ENCODE assay signal across 11 mouse cellular contexts in genomic region chr13:101753639-101754038, GRCm38 (mm10). TPM values are rescaled to one million over a fixed set of nuclear protein-coding genes. Genes with fewer than 3 reads are reported as not detected.
DNase-seq lines count a peak whose midpoint lies in the region; ATAC-seq and TF ChIP-seq lines count a peak whose summit lies in the region.
"Had no signal": no experiment of that assay in that cellular context is flagged by ENCODE, and none has a peak within 500 bp of the region (broad histone marks: within the 10 kb centered on the region; RNA-seq: fewer than 3 reads in every experiment).

No protein-coding gene starts in this region.

- peak; percentile 99 for ATAC-seq in intestine, postnatal 0 days
- ATAC-seq in lung, postnatal 0 days, result peak; percentile 99
- ATAC-seq in forebrain, postnatal 0 days, result no peak

- H3K9ac ChIP-seq in heart, adult 2 months (ENCODE audit: low read depth, low read length), result no peak overlapping the region
- H3K9ac ChIP-seq in intestine, postnatal 0 days (ENCODE audit: low read depth, low read length), result no peak overlapping the region
- H3K9ac ChIP-seq in lung, postnatal 0 days (replicated peaks; ENCODE audit: low read depth), result no peak overlapping the region
- H3K9ac ChIP-seq in forebrain, postnatal 0 days, result no peak overlapping the region

- H3K4me3 ChIP-seq in heart, adult 2 months, result no peak overlapping the region
- no peak overlapping the region for H3K4me3 ChIP-seq in C2C12 (ENCODE audit: insufficient read depth, poor library complexity, severe bottlenecking)
- H3K4me3 ChIP-seq in intestine, postnatal 0 days (ENCODE audit: low read depth, low read length), result no peak overlapping the region
- H3K4me3 ChIP-seq in lung, postnatal 0 days (ENCODE audit: low read depth, low read length), result no peak overlapping the region
- H3K4me3 ChIP-seq in forebrain, postnatal 0 days (ENCODE audit: low read depth, low read length), result no peak overlapping the region
- H3K4me3 ChIP-seq: erythroblast, embryonic 14.5 days had no signal

- H3K27me3 ChIP-seq in heart, adult 2 months (ENCODE audit: control insufficient read depth, insufficient read depth, low read length), result no peaks in the 10 kb centered on the region
- no peaks in the 10 kb centered on the region for H3K27me3 ChIP-seq in C2C12 (ENCODE audit: control insufficient read depth, insufficient read depth, insufficient read length)
- H3K27me3 ChIP-seq in intestine, postnatal 0 days (replicated peaks; ENCODE audit: control insufficient read depth, insufficient read depth, low read length), result 0 out of 2 replicates have a peak, but pooled peaks cover 2% of the 10 kb centered on the region
- H3K27me3 ChIP-seq in lung, postnatal 0 days (replicated peaks; ENCODE audit: insufficient read depth, low read length), result no peaks in the 10 kb centered on the region
- no peaks in the 10 kb centered on the region for H3K27me3 ChIP-seq in forebrain, postnatal 0 days (ENCODE audit: insufficient read depth, low read length)

- peak; percentile 93 for TF ChIP-seq EP300 in heart, adult 2 months (IDR thresholded peaks at IDR 0.05; ENCODE audit: insufficient read depth, low read depth, low read length)
- TF ChIP-seq EP300 in lung, postnatal 0 days (IDR thresholded peaks at IDR 0.05), result peak; percentile 24; the same call in 1 of the 2 replicates

- H3K36me3 ChIP-seq in heart, adult 2 months (ENCODE audit: control insufficient read depth, insufficient read depth, low read length), result peaks cover 71% of the 10 kb centered on the region
- H3K36me3 ChIP-seq in C2C12 (ENCODE audit: control insufficient read depth, insufficient read depth), result peaks cover 27% of the 10 kb centered on the region
- H3K36me3 ChIP-seq in intestine, postnatal 0 days (ENCODE audit: control insufficient read depth, insufficient read depth), result peaks cover 37% of the 10 kb centered on the region
- peaks cover 17% of the 10 kb centered on the region; the same call in 1 of the 2 replicates for H3K36me3 ChIP-seq in lung, postnatal 0 days (ENCODE audit: insufficient read depth, low read length)
- peaks cover 22% of the 10 kb centered on the region for H3K36me3 ChIP-seq in forebrain, postnatal 0 days (ENCODE audit: insufficient read depth)

- H3K79me2 ChIP-seq in heart, adult 2 months (replicated peaks; ENCODE audit: control insufficient read depth, insufficient read depth, low read length), result peaks cover 9% of the 10 kb centered on the region
- peaks cover 95% of the 10 kb centered on the region for H3K79me2 ChIP-seq in C2C12 (ENCODE audit: control insufficient read depth, insufficient read depth)

- intact Hi-C loops in heart, adult 2 months (cut with DNase I), result no loop called here
- intact Hi-C loops in heart, postnatal 36 days (cut with DNase I), result no loop called here
- intact Hi-C loops in left cerebral cortex, postnatal 4 days (cut with DNase I), result no loop called here

- H3K4me2 ChIP-seq in intestine, postnatal 0 days (replicated peaks; ENCODE audit: low read depth), result peak overlapping the region; percentile 38; the same call in 1 of the 2 replicates
- H3K4me2 ChIP-seq in lung, postnatal 0 days (replicated peaks; ENCODE audit: low read depth, low read length), result no peak overlapping the region
- H3K4me2 ChIP-seq in forebrain, postnatal 0 days (ENCODE audit: low read depth), result no peak overlapping the region

- DNase-seq in heart, adult 2 months, result peak in 1 of 2 experiments; percentile 61
- DNase-seq in heart, postnatal 36 days, result no peak
- peak; percentile 90 for DNase-seq in lung, postnatal 0 days (ENCODE audit: low spot score)
- DNase-seq in left cerebral cortex, postnatal 4 days, result no peak
- no peak for DNase-seq in forebrain, postnatal 0 days
- no peak for DNase-seq in ovary, adult 18-20 months (ENCODE audit: low spot score)
- DNase-seq: cerebellum, adult 2 months; gastrocnemius, postnatal 25 days had no signal

- H3K4me1 ChIP-seq in heart, adult 2 months (ENCODE audit: control insufficient read depth, insufficient read depth, low read length), result peaks cover 47% of the 10 kb centered on the region
- peaks cover 20% of the 10 kb centered on the region; the same call in 1 of the 2 replicates for H3K4me1 ChIP-seq in intestine, postnatal 0 days (replicated peaks; ENCODE audit: control insufficient read depth, insufficient read depth, low read length)
- peaks cover 30% of the 10 kb centered on the region for H3K4me1 ChIP-seq in lung, postnatal 0 days (ENCODE audit: insufficient read depth, low read depth, low read length)
- H3K4me1 ChIP-seq in forebrain, postnatal 0 days (ENCODE audit: insufficient read depth), result peaks cover 6% of the 10 kb centered on the region; the same call in 1 of the 2 replicates

- no peak overlapping the region for H3ac ChIP-seq in C2C12 (ENCODE audit: control insufficient read depth, insufficient read length, low read depth)

- TF ChIP-seq POLR2A in heart, adult 2 months (IDR thresholded peaks at IDR 0.05; ENCODE audit: insufficient read depth, low read depth, low read length), result no peak

- WGBS in heart, adult 2 months, result 64% methylated on average over 6 of the region's 6 CpGs
- 47% methylated on average over 6 of the region's 6 CpGs for WGBS in intestine, postnatal 0 days
- WGBS in lung, postnatal 0 days, result 54% methylated on average over 6 of the region's 6 CpGs
- 82% methylated on average over 6 of the region's 6 CpGs for WGBS in forebrain, postnatal 0 days

- H3K79me3 ChIP-seq in C2C12 (ENCODE audit: low read depth), result peaks cover 57% of the 10 kb centered on the region

- peak overlapping the region; percentile 26; the same call in 1 of the 2 replicates for H3K27ac ChIP-seq in heart, adult 2 months
- H3K27ac ChIP-seq in intestine, postnatal 0 days (ENCODE audit: low read depth, low read length), result peak overlapping the region; percentile 41; the same call in 1 of the 2 replicates
- peak overlapping the region; percentile 48 for H3K27ac ChIP-seq in lung, postnatal 0 days (ENCODE audit: low read length)
- H3K27ac ChIP-seq in forebrain, postnatal 0 days (ENCODE audit: low read depth, low read length), result no peak overlapping the region

- H3K9me3 ChIP-seq in intestine, postnatal 0 days (ENCODE audit: control insufficient read depth), result no peaks in the 10 kb centered on the region
- no peaks in the 10 kb centered on the region for H3K9me3 ChIP-seq in lung, postnatal 0 days (ENCODE audit: low read length)
- H3K9me3 ChIP-seq in forebrain, postnatal 0 days (ENCODE audit: low read length), result no peaks in the 10 kb centered on the region

- TF ChIP-seq CTCF in heart, adult 2 months (IDR thresholded peaks at IDR 0.05), result no peak
- TF ChIP-seq CTCF in C2C12 (IDR thresholded peaks at IDR 0.05; ENCODE audit: control insufficient read depth, insufficient read depth, insufficient read length), result no peak
- TF ChIP-seq CTCF in intestine, postnatal 0 days (IDR thresholded peaks at IDR 0.05; ENCODE audit: low read depth), result no peak
- TF ChIP-seq CTCF in lung, postnatal 0 days (IDR thresholded peaks at IDR 0.05), result no peak
- no peak for TF ChIP-seq CTCF in forebrain, postnatal 0 days (IDR thresholded peaks at IDR 0.05; ENCODE audit: low read depth)

TF ChIP-seq in C2C12, 6 proteins besides CTCF, POLR2A, EP300 and RAD21:
- TF ChIP-seq USF1 (IDR thresholded peaks at IDR 0.05; ENCODE audit: low read depth), result peak; percentile 72
- no peak for TF ChIP-seq MAX (IDR thresholded peaks at IDR 0.05)
- peak; percentile 7 for TF ChIP-seq MYOD1 (IDR thresholded peaks at IDR 0.05; ENCODE audit: control insufficient read depth, insufficient read length, low read depth)
- TF ChIP-seq MYOG (IDR thresholded peaks at IDR 0.05; ENCODE audit: control insufficient read depth, extremely low read depth, insufficient read length), result no peak
- no peak for TF ChIP-seq CEBPB (IDR thresholded peaks at IDR 0.05; ENCODE audit: low read depth)
- no peak for TF ChIP-seq FOSL1 (IDR thresholded peaks at IDR 0.05; ENCODE audit: insufficient read depth, low read length, poor library complexity, severe bottlenecking)

RNA-seq across cellular contexts. Expression of gene Pik3r1, which starts 14.4 kb away (rescaled TPM):
- 100 to 1,000 TPM; 111 to 132 TPM for total RNA-seq in heart, adult 2 months (2021)
- polyA plus RNA-seq in heart, adult 2 months (2012; rRNA removed), result 23.7 and 41.4 TPM in 2 replicates
- 100 to 1,000 TPM; 102 to 142 TPM for total RNA-seq in heart, postnatal 36 days (2021)
- 7.3 TPM for polyA plus RNA-seq in C2C12 (2012; fragmentation: generic; extraction: Trizol)
- polyA plus RNA-seq in intestine, postnatal 0 days (2015; fragmentation: Nextera tagmentation; extraction: Ambion mirVana), result 14.7 and 17.5 TPM in 2 replicates
- 26.3 and 28.1 TPM in 2 replicates for polyA plus RNA-seq in lung, postnatal 0 days (2015; fragmentation: Nextera tagmentation; extraction: Ambion mirVana)
- total RNA-seq in left cerebral cortex, postnatal 4 days (2021), result 100 to 1,000 TPM; 188 to 214 TPM
- total RNA-seq in forebrain, postnatal 0 days (2014; rRNA removed), result 112 and 117 TPM in 2 replicates
- 36.1 and 50.2 TPM in 2 replicates for polyA plus RNA-seq in forebrain, postnatal 0 days (2015; fragmentation: Nextera tagmentation; extraction: Ambion mirVana)
